Mouse (Mus musculus) heart, adult 9 months (tissue): ENCODE data around the gene Lyg1.

Source experiments
- DNase-seq, 2 experiments: peaks; one replicate each; pipeline ENCODE4 v3.0.0; 2022; ENCODE audit warnings: low spot score in 2 of 2

The Lyg1 gene

DNA sequence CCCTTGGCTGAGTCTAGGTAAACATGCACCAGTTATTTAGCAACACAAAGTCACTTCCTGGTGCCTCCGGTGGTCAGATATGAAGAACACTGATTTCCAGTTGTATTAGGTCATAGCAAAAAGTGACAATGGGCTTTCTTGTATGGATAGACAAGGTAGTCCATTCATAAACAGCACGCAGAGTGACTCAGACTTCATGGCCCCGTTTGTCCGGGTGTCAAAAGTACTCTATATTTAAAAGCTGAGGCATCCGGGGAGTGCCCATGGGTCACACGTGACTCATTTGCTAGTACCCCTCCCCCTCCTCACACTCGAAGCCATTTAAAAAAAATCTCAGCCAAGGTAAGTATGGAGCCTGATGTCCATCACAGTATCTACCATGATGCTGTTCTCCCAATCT, 2.8 kb downstream of the Lyg1 start:
- no peak for DNase-seq

DNA sequence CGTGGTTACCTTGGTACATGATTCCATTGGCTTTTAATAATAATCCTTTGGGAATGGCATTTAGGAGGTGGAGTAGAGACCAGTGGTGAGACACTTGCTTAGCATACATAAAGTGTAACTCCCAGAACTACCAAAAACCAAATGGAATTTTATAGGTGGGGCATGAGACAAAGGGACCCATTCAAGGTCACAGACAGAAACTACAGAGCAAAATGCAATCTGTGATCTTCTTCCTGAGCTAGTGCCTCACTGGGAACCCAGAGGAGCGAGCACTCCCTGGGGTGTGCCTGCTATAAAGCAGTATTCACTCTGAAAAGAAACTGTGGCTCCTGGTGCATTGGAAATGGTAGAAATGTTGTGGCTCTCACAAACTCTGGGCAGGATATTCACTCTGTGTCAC, 8.7 kb downstream of the Lyg1 start:
- DNase-seq = no peak

DNA sequence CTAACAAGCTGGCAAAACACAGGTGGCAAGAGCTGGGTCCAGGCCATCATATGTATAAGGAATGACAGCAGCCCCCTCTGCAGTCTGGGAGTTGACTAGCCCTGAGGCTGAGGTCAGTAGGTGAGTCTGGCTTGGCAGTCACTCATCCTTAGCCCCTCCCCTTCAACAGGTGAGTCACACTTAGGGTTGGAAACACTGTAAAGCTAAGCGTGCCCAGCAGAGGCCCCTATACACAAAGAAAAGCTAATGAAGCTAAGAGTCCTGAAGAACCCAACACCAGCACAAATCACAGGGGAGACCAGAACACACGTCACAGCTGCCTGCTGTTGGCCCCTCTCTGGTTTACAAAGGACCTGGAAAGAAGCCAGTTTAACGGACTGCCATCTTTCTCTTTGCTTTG, 25.8 kb downstream of the Lyg1 start:
- no peak for DNase-seq

DNA sequence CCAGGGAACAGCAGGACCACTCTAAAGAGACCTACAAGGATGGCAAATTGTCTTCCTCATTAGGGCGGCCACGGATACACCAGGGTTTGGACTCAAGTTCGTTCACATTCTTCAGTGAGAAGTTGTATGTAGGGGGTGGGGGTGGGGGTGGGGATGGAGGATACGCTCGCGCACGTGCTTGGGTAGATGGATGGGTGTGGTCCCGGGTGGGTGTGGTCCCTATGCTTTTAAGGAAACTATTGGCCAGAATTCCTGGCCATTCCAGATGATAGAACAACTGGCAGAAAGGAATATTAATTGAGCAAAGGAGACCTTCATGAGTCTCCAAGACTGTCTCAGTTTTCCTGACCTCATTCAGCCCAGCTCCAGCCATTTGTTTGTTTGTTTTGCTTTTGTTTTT, 31.6 kb downstream of the Lyg1 start:
- DNase-seq = no peak

DNA sequence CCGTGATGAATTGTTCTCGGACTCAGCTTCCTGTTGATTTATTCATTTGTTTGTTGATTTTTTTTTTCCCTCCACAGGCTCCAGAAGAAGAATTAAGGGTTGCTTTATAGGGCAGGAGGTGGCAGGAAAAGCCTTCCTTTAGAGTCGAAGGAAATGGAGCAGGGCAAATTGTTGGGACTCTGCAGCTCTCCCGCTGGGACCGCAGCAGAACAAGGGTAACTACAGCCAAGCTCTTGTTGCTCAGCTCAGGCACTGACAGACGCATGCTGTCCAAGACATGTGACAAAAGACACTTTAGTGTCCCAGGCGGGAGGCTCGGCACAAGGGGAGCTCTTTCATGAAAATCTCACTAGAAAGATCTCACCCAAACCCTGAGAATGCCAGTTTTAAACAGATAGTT, 35.0 kb downstream of the Lyg1 start:
- DNase-seq = no peak

DNA sequence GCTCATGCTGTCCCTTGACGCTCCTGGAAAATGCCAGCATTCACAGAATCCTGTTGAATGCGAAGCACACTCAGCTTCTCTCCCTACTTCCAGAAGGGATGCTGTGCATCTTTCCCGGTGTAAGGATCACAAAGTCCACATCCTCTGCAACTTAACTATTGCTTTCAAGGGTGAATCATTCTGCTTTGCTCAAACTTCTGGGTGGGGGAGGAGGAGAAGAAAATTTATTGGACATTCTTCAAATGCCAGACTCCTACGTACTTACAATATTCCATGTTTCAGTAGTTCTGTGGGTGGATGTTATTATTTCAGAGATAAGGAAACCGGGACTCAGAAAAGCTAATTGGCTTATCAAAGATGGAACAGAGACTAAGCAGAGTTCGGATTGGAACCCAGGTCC, 39.5 kb downstream of the Lyg1 start:
- DNase-seq = no peak

DNA sequence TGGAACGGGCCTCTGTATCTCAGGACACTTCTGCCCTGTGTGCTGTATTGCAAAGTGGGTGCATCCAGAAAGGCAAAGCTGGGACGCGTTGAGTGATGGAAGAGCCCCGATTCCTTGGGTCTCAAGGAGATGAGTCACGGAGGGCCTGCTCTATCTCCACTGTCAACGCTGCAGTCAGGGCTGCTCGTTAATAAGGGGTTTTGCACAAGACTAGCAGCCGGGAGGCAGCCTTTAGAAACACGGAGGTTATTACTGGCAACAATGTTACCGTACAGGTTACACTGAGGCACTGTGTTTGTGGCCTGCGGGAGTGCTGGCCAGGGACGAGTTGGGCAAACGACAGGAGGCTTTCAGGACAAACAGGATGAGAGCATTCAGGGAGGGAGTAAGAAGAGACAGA, 39.9 kb downstream of the Lyg1 start:
- no peak for DNase-seq

DNA sequence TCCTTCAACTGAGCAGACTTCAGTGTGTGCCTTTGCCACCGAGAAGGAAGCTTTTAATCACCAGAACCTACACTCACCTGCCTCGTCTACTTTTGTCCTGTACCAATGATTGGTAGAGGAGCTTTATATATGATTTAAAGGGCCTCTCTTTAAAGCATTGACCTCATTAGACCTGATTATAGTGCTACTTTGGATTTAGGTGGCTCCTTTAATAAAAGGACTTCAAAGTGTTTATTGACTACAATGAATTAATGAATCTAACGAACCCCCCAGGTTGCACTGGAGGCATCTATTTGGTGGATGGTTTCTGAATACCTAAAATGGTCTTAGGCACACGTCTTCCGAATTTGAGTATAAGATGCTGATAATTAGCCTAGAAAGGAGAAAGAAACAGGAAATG, 41.2 kb downstream of the Lyg1 start, which contains the start of gene Lyg2:
Lyg2 (minus strand) TSS at position 101 of the 400 bp plus-strand sequence.
- DNase-seq = no peak

DNA sequence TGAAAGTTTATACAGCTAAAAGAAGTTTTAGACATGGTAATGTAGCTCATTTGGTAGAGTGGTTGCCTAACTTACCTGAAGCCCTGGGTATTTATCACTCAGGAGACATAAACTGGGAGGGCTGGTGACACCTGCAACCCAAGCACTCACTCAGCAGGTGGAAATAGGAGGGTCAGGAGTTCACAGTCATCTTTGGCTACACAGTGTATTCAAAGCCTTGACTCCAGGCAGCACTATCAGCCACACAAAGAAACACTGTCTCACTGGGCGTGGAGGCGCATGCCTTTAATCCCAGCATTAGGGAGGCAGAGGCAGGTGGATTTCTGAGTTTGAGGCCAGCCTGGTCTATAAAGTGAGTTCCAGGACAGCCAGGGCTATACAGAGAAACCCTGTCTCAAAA, 44.8 kb downstream of the Lyg1 start:
- no peak for DNase-seq

DNA sequence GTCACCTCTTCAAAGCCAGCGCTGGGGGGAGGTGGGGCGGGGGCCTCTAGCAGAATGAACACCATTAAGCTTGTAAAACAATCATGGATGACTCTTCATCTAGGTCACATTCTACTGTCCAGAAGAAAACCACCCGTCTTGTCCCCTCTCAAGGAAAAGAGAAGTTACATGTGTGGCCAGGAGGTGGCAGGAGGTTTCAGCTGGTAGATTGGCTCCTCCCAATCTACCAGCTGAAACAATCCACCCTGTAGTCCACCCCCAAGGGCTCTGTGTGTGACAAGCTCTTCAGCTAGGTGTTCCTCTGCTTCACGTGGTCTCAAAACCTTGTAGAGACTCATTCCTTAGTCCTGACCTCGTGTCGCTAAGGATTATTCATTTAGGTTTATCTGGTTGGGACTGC, 54.4 kb downstream of the Lyg1 start:
- DNase-seq = no peak

DNA sequence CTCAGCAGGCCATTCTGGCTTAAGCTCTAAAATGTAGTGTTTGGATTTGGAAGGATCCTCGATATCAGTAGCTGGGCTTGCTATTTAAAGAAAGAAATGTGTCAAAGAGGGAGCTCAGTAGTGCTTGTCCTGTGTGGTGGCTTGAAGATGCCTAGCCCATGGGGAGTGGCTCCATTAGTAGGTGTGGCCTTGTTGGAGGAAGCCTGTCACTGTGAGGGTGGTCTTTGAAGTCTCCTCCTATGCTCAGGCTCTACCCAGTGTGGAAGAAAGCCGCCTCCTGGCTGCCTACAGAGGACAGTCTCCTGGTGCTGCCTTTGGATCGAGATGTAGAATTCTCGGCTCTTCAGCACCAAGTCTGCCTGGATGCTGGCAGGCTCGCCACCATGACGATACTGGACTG, 57.3 kb downstream of the Lyg1 start:
- DNase-seq = no peak

DNA sequence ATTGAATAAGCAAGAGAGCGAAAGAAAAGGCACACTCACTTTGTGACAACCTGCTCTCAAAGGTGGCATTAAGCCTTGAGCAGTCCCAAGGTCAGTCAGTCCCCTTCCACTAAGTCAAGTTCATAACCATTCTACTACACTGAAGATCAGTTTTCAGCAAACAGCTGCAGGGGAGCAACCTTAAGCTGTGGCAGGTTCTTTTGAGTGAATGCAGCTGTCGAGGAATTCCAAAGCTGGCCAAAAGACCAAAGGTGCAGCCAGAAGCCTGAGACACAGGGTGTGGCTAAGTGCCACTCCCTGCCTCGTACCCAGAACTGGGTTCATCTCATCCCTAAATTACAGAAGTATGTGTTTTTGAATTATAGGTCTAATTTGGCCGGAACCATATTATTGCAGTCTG, 57.7 kb downstream of the Lyg1 start:
- no peak for DNase-seq
